Mouse (Mus musculus): ENCODE results near the gene Arglu1.

Gene Arglu1

DNA sequence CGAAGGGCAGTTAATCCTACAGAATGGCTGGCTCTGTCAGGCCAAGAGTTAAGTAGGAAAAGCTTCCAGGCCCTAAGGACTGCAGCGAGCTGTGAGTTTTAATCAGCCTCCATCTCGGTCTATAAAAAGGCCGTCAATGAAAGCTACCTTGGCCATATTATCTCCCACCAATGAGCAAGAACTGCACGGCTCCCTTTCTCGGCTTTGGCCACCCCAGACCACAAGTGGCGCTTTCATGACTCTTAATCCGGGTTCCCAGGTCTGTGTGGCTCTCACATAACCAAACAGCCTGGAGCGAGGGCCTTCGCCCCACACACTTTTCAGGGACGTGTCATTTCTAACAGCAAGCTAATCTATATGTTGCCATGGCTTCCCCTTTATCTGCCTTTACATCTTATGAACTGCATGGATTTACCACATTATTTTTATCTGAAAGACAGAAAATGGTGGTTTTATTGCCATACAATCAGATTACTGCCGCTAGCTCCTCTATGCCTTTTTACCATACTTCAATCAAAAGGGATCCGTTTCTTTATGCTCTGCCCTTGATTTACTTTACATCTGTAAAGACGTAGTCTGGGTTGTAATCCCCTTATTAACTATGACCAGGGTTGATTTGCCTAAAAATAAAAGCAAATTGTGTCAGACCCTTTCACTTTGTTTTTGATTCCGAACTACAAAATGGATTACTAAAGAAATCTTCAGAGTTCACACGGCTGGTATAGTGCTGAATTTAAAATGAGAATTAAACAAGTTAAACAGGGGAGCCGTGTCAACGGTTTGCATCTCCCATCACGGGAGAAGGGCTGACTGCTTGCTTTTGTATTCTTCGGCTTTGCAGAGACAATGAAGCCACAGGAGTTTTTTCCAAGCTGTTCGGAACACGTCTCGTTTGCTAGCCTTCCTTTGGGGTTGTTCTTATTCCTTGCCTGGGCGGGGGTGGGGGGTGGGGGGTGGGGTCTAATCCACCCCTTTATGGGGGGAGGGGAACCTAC is 34.7 kb downstream of the Arglu1 start:
- Histone ChIP-seq H3K9me3 (ENCODE audit: low read length) (no peaks in the 10 kb centered on the region), H3K4me1 (replicated peaks; ENCODE audit: low read depth, low read length) (peaks cover 85% of the 10 kb centered on the region), H3K36me3 (ENCODE audit: insufficient read depth, low read length) (no peaks in the 10 kb centered on the region), H3K4me3 (replicated peaks; ENCODE audit: low read length) (peak overlapping the region; percentile 37; the same call in 1 of the 2 replicates), H3K27me3 (ENCODE audit: insufficient read depth, low read length) (peaks cover 30% of the 10 kb centered on the region)
- TF ChIP-seq NANOG (IDR thresholded peaks at IDR 0.05; ENCODE audit: borderline replicate concordance, low read length), result peak; percentile 16; the same call in 1 of the 2 replicates
- TF ChIP-seq POU5F1 (IDR thresholded peaks at IDR 0.05; ENCODE audit: borderline replicate concordance, low read length), result no peak

DNA sequence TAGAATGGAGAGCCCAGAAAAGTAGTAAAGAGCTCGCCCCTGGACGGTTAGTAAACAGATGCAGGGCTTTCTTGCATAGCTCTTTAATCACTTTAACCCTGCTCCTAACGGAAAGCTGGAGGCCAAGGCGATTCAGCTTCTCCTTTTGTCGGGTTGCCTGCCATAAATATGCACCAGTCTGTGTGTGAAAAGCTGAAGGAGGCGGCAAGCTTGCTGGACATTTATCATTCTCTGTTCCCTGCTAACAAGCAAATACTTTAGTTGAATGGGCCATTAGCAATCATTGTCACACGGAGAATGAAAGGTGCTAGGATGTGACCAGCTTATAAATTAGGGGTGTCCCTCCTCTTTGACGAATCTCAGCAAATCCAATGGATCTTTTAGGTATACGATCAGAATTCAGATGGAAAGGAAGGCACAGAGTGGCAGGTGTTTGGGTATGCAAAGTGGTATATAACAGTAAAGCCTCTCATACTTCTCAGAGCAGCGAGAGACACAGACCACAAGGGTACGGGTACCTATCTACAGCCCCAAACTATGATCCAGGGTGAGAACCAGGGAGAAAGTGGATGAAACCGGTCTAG is 36.3 kb downstream of the Arglu1 start:
- Histone ChIP-seq H3K4me3 (replicated peaks; ENCODE audit: low read length) (no peak overlapping the region), H3K36me3 (ENCODE audit: insufficient read depth, low read length) (no peaks in the 10 kb centered on the region), H3K9me3 (ENCODE audit: low read length) (no peaks in the 10 kb centered on the region), H3K27me3 (ENCODE audit: insufficient read depth, low read length) (peaks cover 15% of the 10 kb centered on the region), H3K4me1 (replicated peaks; ENCODE audit: low read depth, low read length) (peaks cover 88% of the 10 kb centered on the region)
- TF ChIP-seq NANOG (IDR thresholded peaks at IDR 0.05; ENCODE audit: borderline replicate concordance, low read length), result peak; percentile 21; the same call in 1 of the 2 replicates
- no peak for TF ChIP-seq POU5F1 (IDR thresholded peaks at IDR 0.05; ENCODE audit: borderline replicate concordance, low read length)
- TF ChIP-seq CTCF (conservative IDR thresholded peaks at IDR 0.05; ENCODE audit: low read length), result no peak

DNA sequence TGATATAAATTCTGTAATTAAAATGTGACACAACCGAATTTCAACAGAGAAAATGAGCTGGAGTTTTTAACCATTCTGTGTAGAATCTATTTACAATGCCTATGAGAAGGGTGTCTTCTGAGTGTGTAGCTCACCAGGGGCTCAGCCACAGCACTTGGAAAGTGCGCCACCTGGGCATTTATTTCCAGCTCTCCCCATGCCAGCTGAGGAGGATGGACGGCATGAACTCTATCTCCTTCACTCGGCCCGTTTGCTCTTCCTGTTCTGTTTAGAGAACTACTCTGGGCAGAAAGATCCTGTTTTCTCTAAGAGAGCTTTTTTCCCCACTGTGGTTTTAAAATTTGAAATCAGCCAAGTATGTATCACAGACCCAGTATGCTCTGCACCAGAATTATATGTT is 37.0 kb downstream of the Arglu1 start:
- H3K36me3 ChIP-seq (ENCODE audit: insufficient read depth, low read length), result no peaks in the 10 kb centered on the region
- peaks cover 13% of the 10 kb centered on the region; the same call in 1 of the 2 replicates for H3K27me3 ChIP-seq (ENCODE audit: insufficient read depth, low read length)
- H3K9me3 ChIP-seq (ENCODE audit: low read length), result no peaks in the 10 kb centered on the region
- no peak for TF ChIP-seq POU5F1 (IDR thresholded peaks at IDR 0.05; ENCODE audit: borderline replicate concordance, low read length)
- TF ChIP-seq CTCF (conservative IDR thresholded peaks at IDR 0.05; ENCODE audit: low read length), result no peak
- TF ChIP-seq NANOG (IDR thresholded peaks at IDR 0.05; ENCODE audit: borderline replicate concordance, low read length), result no peak
- H3K4me1 ChIP-seq (replicated peaks; ENCODE audit: low read depth, low read length), result peaks cover 88% of the 10 kb centered on the region
- no peak overlapping the region for H3K4me3 ChIP-seq (replicated peaks; ENCODE audit: low read length)

DNA sequence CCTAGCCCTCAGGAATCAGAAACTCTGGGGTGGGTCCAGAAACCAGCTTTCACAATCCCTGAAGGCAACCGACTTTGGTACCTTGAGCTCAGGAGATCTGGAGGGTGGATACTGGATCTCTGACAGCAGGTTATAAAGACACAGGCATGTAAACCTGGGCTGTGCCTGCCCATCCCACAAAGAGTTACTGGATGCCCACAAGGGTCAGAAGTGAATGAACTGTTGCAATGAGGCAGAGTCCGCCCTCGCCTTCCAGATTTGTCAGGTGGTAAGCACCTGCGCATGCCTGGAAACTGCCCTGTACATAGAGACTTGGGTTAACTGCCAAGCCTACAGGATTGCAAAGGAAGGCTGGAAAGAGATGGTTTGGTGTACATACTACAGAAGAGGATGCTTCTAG is 37.9 kb downstream of the Arglu1 start:
- H3K9me3 ChIP-seq (ENCODE audit: low read length), result no peaks in the 10 kb centered on the region
- no peak for TF ChIP-seq CTCF (conservative IDR thresholded peaks at IDR 0.05; ENCODE audit: low read length)
- no peak for TF ChIP-seq POU5F1 (IDR thresholded peaks at IDR 0.05; ENCODE audit: borderline replicate concordance, low read length)
- TF ChIP-seq NANOG (IDR thresholded peaks at IDR 0.05; ENCODE audit: borderline replicate concordance, low read length), result no peak

DNA sequence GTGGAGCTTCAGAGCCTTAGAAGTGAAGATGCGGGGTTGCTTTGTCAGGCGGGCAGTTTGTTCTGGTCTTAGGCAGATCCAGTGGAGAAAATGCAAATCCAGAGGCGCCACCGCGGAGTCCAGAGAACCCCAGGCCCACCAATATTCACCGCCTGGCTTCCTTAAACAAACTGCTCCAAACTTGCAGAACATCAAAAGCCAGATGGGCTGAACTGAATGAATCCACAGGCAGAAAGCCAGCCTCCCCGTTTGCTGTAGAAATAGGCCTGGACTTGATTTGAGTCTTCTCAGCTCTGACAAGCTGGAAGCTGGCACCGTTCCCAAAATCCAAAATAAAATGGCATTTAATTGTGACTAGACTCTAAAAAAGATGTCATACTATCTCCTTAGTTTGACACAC is 40.4 kb downstream of the Arglu1 start:
- Histone ChIP-seq H3K9me3 (ENCODE audit: low read length) (no peaks in the 10 kb centered on the region), H3K27me3 (ENCODE audit: insufficient read depth, low read length) (peaks cover 13% of the 10 kb centered on the region; the same call in 1 of the 2 replicates), H3K4me1 (replicated peaks; ENCODE audit: low read depth, low read length) (peaks cover 77% of the 10 kb centered on the region), H3K36me3 (ENCODE audit: insufficient read depth, low read length) (no peaks in the 10 kb centered on the region), H3K4me3 (replicated peaks; ENCODE audit: low read length) (0 out of 2 replicates have a peak overlapping the region, but pooled peaks have one; percentile 21)
- TF ChIP-seq POU5F1 (IDR thresholded peaks at IDR 0.05; ENCODE audit: borderline replicate concordance, low read length) (no peak), CTCF (conservative IDR thresholded peaks at IDR 0.05; ENCODE audit: low read length) (no peak), NANOG (IDR thresholded peaks at IDR 0.05; ENCODE audit: borderline replicate concordance, low read length) (no peak)

More for the DNA sequence above, 37.9 kb downstream of the Arglu1 start:
- peaks cover 87% of the 10 kb centered on the region for H3K4me1 ChIP-seq (replicated peaks; ENCODE audit: low read depth, low read length)
- H3K36me3 ChIP-seq (ENCODE audit: insufficient read depth, low read length), result no peaks in the 10 kb centered on the region
- H3K4me3 ChIP-seq (replicated peaks; ENCODE audit: low read length), result no peak overlapping the region
- peaks cover 13% of the 10 kb centered on the region; the same call in 1 of the 2 replicates for H3K27me3 ChIP-seq (ENCODE audit: insufficient read depth, low read length)

DNA sequence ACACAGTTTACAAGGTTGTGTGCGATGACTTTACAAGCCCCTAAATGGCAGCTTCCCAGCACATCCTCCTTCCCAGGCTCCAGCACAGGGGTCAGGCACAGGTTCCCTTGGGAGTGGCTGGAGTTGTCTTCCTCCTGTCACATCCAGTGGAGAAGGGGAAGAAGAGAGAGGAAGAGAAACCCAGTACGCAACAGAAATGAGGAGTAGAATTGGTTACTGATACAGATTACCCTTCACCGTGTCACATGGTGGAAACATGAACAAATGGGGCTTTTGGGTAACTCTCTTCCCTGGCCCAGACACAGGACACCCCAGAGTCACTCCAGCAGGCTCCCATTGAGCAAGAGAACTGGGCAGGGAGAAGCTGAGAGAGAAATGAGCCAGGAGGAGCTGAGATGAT is 40.8 kb downstream of the Arglu1 start:
- no peak for TF ChIP-seq POU5F1 (IDR thresholded peaks at IDR 0.05; ENCODE audit: borderline replicate concordance, low read length)
- TF ChIP-seq CTCF (conservative IDR thresholded peaks at IDR 0.05; ENCODE audit: low read length), result no peak
- TF ChIP-seq NANOG (IDR thresholded peaks at IDR 0.05; ENCODE audit: borderline replicate concordance, low read length), result no peak
- H3K27me3 ChIP-seq (ENCODE audit: insufficient read depth, low read length), result peaks cover 10% of the 10 kb centered on the region; the same call in 1 of the 2 replicates
- H3K36me3 ChIP-seq (ENCODE audit: insufficient read depth, low read length), result no peaks in the 10 kb centered on the region
- 0 out of 2 replicates have a peak overlapping the region, but pooled peaks have one; percentile 21 for H3K4me3 ChIP-seq (replicated peaks; ENCODE audit: low read length)
- no peaks in the 10 kb centered on the region for H3K9me3 ChIP-seq (ENCODE audit: low read length)
- peaks cover 76% of the 10 kb centered on the region for H3K4me1 ChIP-seq (replicated peaks; ENCODE audit: low read depth, low read length)

DNA sequence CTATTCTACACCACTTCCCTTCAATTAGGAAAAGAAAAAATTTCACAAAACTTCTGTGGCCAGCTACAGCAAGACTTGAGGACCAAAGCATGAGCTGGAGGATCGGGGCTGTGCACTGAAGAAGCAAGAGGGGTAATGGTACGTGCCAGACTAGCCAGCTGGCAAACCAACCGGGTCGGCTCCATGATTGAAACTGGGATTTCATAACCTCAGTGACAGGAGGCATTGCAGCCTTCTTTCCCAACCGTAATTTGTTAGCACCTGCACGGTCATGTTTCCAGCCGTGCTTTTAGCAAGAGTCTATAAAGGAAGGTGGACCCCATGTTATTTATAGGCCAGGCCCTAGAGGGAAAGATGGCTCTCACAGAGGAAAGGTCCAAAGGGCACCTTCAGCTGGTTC is 41.6 kb downstream of the Arglu1 start:
- Histone ChIP-seq H3K36me3 (ENCODE audit: insufficient read depth, low read length) (no peaks in the 10 kb centered on the region), H3K27me3 (ENCODE audit: insufficient read depth, low read length) (peaks cover 3% of the 10 kb centered on the region; the same call in 1 of the 2 replicates), H3K4me3 (replicated peaks; ENCODE audit: low read length) (no peak overlapping the region), H3K9me3 (ENCODE audit: low read length) (no peaks in the 10 kb centered on the region), H3K4me1 (replicated peaks; ENCODE audit: low read depth, low read length) (peaks cover 76% of the 10 kb centered on the region)
- TF ChIP-seq POU5F1 (IDR thresholded peaks at IDR 0.05; ENCODE audit: borderline replicate concordance, low read length) (no peak), NANOG (IDR thresholded peaks at IDR 0.05; ENCODE audit: borderline replicate concordance, low read length) (no peak), CTCF (conservative IDR thresholded peaks at IDR 0.05; ENCODE audit: low read length) (no peak)

DNA sequence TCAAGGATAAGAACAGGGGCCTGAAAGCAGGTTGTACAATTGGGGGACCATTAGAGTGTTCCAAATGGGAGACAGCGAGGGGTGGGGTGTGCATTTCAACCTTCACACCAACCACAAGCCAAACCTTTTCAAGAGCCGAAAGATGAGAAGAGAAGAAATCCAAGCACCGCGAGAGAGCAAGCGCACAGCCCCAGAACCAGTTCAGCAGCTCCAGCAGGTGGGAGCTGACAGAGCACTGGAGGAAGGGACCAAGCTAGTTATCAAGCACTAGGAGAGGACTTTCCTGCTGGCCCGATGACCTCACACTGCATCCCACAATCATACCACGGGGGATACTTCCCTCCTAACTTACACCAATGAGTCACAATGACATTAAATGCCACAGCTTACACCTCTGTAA is 42.5 kb downstream of the Arglu1 start:
- peaks cover 80% of the 10 kb centered on the region for H3K4me1 ChIP-seq (replicated peaks; ENCODE audit: low read depth, low read length)
- H3K4me3 ChIP-seq (replicated peaks; ENCODE audit: low read length), result no peak overlapping the region; the same call in 1 of the 2 replicates
- no peaks in the 10 kb centered on the region for H3K36me3 ChIP-seq (ENCODE audit: insufficient read depth, low read length)
- no peaks in the 10 kb centered on the region for H3K9me3 ChIP-seq (ENCODE audit: low read length)
- peaks cover 3% of the 10 kb centered on the region; the same call in 1 of the 2 replicates for H3K27me3 ChIP-seq (ENCODE audit: insufficient read depth, low read length)
- TF ChIP-seq POU5F1 (IDR thresholded peaks at IDR 0.05; ENCODE audit: borderline replicate concordance, low read length), result no peak

All from E14TG2a.4 (cell line).